Mouse (Mus musculus) layer of hippocampus, adult 2 months (tissue): ENCODE measurements around the gene Bcl11a. TPM values are rescaled to one million over a fixed set of nuclear protein-coding genes. Genes with fewer than 3 reads are reported as not detected.

Experiments
- DNase-seq, 2 experiments: peaks; one replicate each; pipeline ENCODE4 v3.0.0; 2022; ENCODE audit warnings: low spot score in 2 of 2
- H3K27ac ChIP-seq: fragments of 200-600 bp; 2 replicates; pipeline ENCODE4 v1.8.1; 2022
- H3K4me3 ChIP-seq: fragments of 200-600 bp; 2 replicates; pipeline ENCODE4 v1.8.1; 2022; ENCODE audit warnings: mild to moderate bottlenecking
- CTCF ChIP-seq: fragments of 200-600 bp; conservative IDR thresholded peaks from 2 replicates; pipeline ENCODE4 v1.8.1; 2022; ENCODE audit warnings: antibody characterized with exemption, mild to moderate bottlenecking, moderate library complexity
- total RNA-seq, 2 experiments: library from RNA; stranded (reverse); gene quantifications; 2 replicates each; pipeline ENCODE4 v1.2.3; 2021

Bcl11a gene
- total RNA-seq, 2 experiments from 2014 or later = 117 to 121 TPM

- DNase-seq = no peak
- Histone ChIP-seq H3K27ac (peak within 1 kb of the TSS; percentile 95), H3K4me3 (peak within 1 kb of the TSS; percentile 79)
- TF ChIP-seq CTCF = no peak
Observed at GRCm38 (mm10) chr11:24074634-24075104, 3.2 kb upstream of the Bcl11a start, which contains the start of gene A830031A19Rik. TSS of gene A830031A19Rik (minus strand) at chr11:24075054.

GRCm38 (mm10) chr11:24075486-24076126 lies 2.2 kb upstream of the Bcl11a start:
- Histone ChIP-seq H3K4me3 (peak overlapping the region; percentile 79), H3K27ac (peak overlapping the region; percentile 95)
- no peak for DNase-seq
- TF ChIP-seq CTCF = no peak

GRCm38 (mm10) chr11:24076127-24076650 lies 1.7 kb upstream of the Bcl11a start:
- peak; percentile 63 for TF ChIP-seq CTCF
- Histone ChIP-seq H3K27ac (peak overlapping the region; percentile 95), H3K4me3 (peak overlapping the region; percentile 79)
- peak; percentile 79 to 88 for DNase-seq

GRCm38 (mm10) chr11:24076821-24077730 lies 780 bp upstream of the Bcl11a start:
- TF ChIP-seq CTCF = peak; percentile 50
- DNase-seq = no peak
- peak overlapping the region; percentile 79 for H3K4me3 ChIP-seq
- peak overlapping the region; percentile 95 for H3K27ac ChIP-seq

- no peak for DNase-seq
- no peak for TF ChIP-seq CTCF
- Histone ChIP-seq H3K27ac (peak overlapping the region; percentile 95), H3K4me3 (peak overlapping the region; percentile 79)
Observed at GRCm38 (mm10) chr11:24078706-24079316, 955 bp downstream of the Bcl11a start.

- peak overlapping the region; percentile 95 for H3K27ac ChIP-seq
- no peak for TF ChIP-seq CTCF
- H3K4me3 ChIP-seq = peak overlapping the region; percentile 79
- DNase-seq = no peak
Observed at GRCm38 (mm10) chr11:24079392-24080391, 1.8 kb downstream of the Bcl11a start.

- DNase-seq = peak in 1 of 2 experiments; percentile 67
Observed at GRCm38 (mm10) chr11:24080541-24080940, 2.7 kb downstream of the Bcl11a start.

GRCm38 (mm10) chr11:24081016-24081686 lies 3.3 kb downstream of the Bcl11a start:
- peak overlapping the region; percentile 95 for H3K27ac ChIP-seq

More at GRCm38 (mm10) chr11:24080541-24080940, 2.7 kb downstream of the Bcl11a start:
- TF ChIP-seq CTCF = no peak
- Histone ChIP-seq H3K4me3 (peak overlapping the region; percentile 79), H3K27ac (peak overlapping the region; percentile 95)

GRCm38 (mm10) chr11:24081687-24082384 lies 4.0 kb downstream of the Bcl11a start:
- peak overlapping the region; percentile 95 for H3K27ac ChIP-seq
- no peak for TF ChIP-seq CTCF
- H3K4me3 ChIP-seq = peak overlapping the region; percentile 79
- no peak for DNase-seq

More at GRCm38 (mm10) chr11:24081016-24081686, 3.3 kb downstream of the Bcl11a start:
- peak overlapping the region; percentile 79 for H3K4me3 ChIP-seq
- peak in 1 of 2 experiments; percentile 77 for DNase-seq
- peak; percentile 65 for TF ChIP-seq CTCF

GRCm38 (mm10) chr11:24082385-24083075 lies 4.7 kb downstream of the Bcl11a start:
- DNase-seq = no peak
- Histone ChIP-seq H3K4me3 (peak overlapping the region; percentile 79), H3K27ac (peak overlapping the region; percentile 95)
- TF ChIP-seq CTCF = no peak
